Mouse (Mus musculus) liver, embryonic 13.5 days (tissue): ENCODE measurements around the gene Adpgk. TPM values are rescaled to one million over a fixed set of nuclear protein-coding genes. Genes with fewer than 3 reads are reported as not detected.

Source experiments
- ATAC-seq: fragments of 200-750 bp; cut with Nextera tagmentation; 2 replicates; pipeline ENCODE4 v1.8.0; 2017; ENCODE audit warnings: low read depth, mild to moderate bottlenecking, moderate number of reproducible peaks, moderate library complexity
- DNase-seq: peaks from one replicate; pipeline ENCODE4 v3.0.0; 2022
- H3K27ac ChIP-seq: fragments of 300-500 bp; sonication (generic); 2 replicates; pipeline ENCODE4 v1.5.1; 2015; ENCODE audit warnings: moderate library complexity, mild to moderate bottlenecking, inconsistent platforms
- H3K27me3 ChIP-seq: fragments of 300-500 bp; sonication (generic); 2 replicates; pipeline ENCODE4 v1.6.1; 2015; ENCODE audit warnings: mild to moderate bottlenecking, inconsistent platforms
- H3K36me3 ChIP-seq: fragments of 300-500 bp; sonication (generic); 2 replicates; pipeline ENCODE4 v1.6.1; 2015; ENCODE audit warnings: mild to moderate bottlenecking, inconsistent platforms
- H3K4me1 ChIP-seq: fragments of 300-500 bp; sonication (generic); replicated peaks from 2 replicates; pipeline ENCODE4 v1.6.1; 2015; ENCODE audit warnings: inconsistent platforms
- H3K4me2 ChIP-seq: fragments of 300-500 bp; sonication (generic); 2 replicates; pipeline ENCODE4 v1.6.1; 2015; ENCODE audit warnings: inconsistent platforms, mild to moderate bottlenecking, moderate library complexity
- H3K4me3 ChIP-seq: fragments of 300-500 bp; sonication (generic); replicated peaks from 2 replicates; pipeline ENCODE4 v1.5.1; 2015; ENCODE audit warnings: mild to moderate bottlenecking, inconsistent platforms
- H3K9ac ChIP-seq: fragments of 300-500 bp; sonication (generic); 2 replicates; pipeline ENCODE4 v1.6.1; 2015; ENCODE audit warnings: mild to moderate bottlenecking, inconsistent platforms
- H3K9me3 ChIP-seq: fragments of 300-500 bp; sonication (generic); replicated peaks from 2 replicates; pipeline ENCODE4 v1.6.1; 2016; ENCODE audit warnings: inconsistent platforms
- WGBS: fragments of 180-500 bp; shearing (Covaris S2); methylation state at CpG from one replicate; pipeline ENCODE4 v1.1.7; 2015; ENCODE audit not compliant: insufficient replicate concordance; 5-methylcytosine and 5-hydroxymethylcytosine counted together
- polyA plus RNA-seq: library from polyadenylated mRNA; unstranded; fragments of >200 nt; fragmentation: Nextera tagmentation; extraction: Ambion mirVana; gene quantifications from 2 replicates; pipeline ENCODE4 v1.2.1, GENCODE M21; 2015

The Adpgk gene
- polyA plus RNA-seq, 1 experiment from 2014 or later = 16.6 TPM

DNA sequence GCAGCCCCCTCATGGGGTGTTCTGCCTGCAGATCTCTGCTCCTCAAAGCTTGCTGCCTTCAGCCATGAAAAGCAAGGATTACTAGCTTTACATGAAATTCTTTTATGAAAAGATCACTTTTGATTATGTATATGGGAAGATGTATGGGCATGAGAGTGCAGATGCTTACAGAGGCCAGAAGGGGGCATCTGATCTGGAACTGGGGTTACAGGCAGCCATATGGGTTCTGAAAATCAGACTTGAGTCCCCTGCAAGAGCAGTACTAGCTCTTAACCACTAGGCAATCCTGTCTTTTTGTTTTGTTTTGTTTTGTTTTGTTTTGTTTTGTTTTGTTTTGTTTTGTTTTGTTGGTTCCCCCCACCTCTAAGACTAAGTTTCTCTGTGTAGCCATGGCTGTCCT is 18.2 kb upstream of the Adpgk start:
- Histone ChIP-seq H3K4me3 (no peak overlapping the region), H3K27ac (no peak overlapping the region), H3K9ac (no peak overlapping the region), H3K36me3 (no peaks in the 10 kb centered on the region), H3K27me3 (no peaks in the 10 kb centered on the region), H3K4me2 (no peak overlapping the region), H3K9me3 (no peaks in the 10 kb centered on the region), H3K4me1 (peaks cover 21% of the 10 kb centered on the region)
- DNase-seq = no peak
- no peak for ATAC-seq

GRCm38 (mm10) chr9:59274846-59275455 is 16.4 kb upstream of the Adpgk start:
- Histone ChIP-seq H3K4me1 (peaks cover 21% of the 10 kb centered on the region), H3K9ac (no peak overlapping the region), H3K4me3 (no peak overlapping the region), H3K9me3 (no peaks in the 10 kb centered on the region), H3K4me2 (no peak overlapping the region), H3K27ac (no peak overlapping the region), H3K27me3 (no peaks in the 10 kb centered on the region), H3K36me3 (no peaks in the 10 kb centered on the region)
- 74% methylated on average over 19 of the region's 19 CpGs for WGBS
- DNase-seq (no peak), ATAC-seq (no peak)

GRCm38 (mm10) chr9:59278199-59278598 is 13.2 kb upstream of the Adpgk start:
- Histone ChIP-seq H3K36me3 (no peaks in the 10 kb centered on the region), H3K9ac (no peak overlapping the region), H3K4me2 (no peak overlapping the region), H3K4me1 (peaks cover 3% of the 10 kb centered on the region; the same call in 1 of the 2 replicates), H3K27ac (no peak overlapping the region), H3K27me3 (no peaks in the 10 kb centered on the region), H3K9me3 (no peaks in the 10 kb centered on the region), H3K4me3 (no peak overlapping the region)
- ATAC-seq (no peak), DNase-seq (no peak)
- WGBS = 69% methylated on average over 2 of the region's 2 CpGs

DNA sequence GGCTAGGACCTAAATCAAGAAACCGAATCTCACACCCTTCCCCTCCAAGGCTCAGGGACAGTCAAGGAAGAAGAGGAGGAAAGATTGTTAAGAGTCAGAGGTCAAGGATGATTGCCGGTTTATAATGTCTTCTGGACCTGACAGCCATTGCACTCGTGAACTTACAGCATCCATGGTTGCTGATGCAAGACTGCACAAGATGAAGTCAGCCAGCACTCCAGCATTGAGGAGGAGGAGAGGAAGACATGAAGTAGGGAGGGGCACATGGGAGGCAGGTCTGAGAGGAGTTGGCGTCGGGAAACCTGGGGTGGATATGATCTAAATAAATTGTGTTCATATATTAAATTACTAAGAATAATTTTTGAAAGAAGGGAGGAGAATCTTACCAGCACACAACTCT is 12.7 kb upstream of the Adpgk start:
- Histone ChIP-seq H3K27me3 (no peaks in the 10 kb centered on the region), H3K4me1 (peaks cover 3% of the 10 kb centered on the region; the same call in 1 of the 2 replicates), H3K36me3 (no peaks in the 10 kb centered on the region), H3K9me3 (no peaks in the 10 kb centered on the region), H3K4me3 (no peak overlapping the region), H3K9ac (no peak overlapping the region), H3K4me2 (no peak overlapping the region), H3K27ac (no peak overlapping the region)
- ATAC-seq (no peak), DNase-seq (no peak)
- WGBS = 62% methylated on average over 5 of the region's 5 CpGs

DNA sequence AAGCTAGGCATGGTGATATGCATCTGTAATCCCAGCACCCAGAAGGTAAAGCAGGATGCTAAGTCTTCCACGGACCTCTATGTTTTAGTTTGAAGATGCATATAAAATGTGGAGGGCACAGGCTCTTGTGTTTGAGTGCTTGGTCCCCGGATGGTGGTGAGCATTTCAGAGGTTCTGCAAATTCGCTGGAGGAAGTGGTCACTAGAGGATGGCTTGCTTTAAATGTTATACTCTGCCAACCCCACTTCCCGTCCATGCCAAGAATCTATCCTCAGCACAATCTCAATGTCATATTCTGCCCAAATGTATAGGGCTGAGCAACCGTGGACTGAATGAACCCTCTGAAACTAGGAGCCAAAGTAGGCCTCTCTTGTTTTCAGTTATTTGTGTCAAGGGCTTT is 10.5 kb upstream of the Adpgk start:
- Histone ChIP-seq H3K9me3 (no peaks in the 10 kb centered on the region), H3K4me3 (no peak overlapping the region), H3K9ac (no peak overlapping the region), H3K27ac (no peak overlapping the region), H3K4me1 (peaks cover 15% of the 10 kb centered on the region), H3K4me2 (no peak overlapping the region), H3K27me3 (no peaks in the 10 kb centered on the region), H3K36me3 (no peaks in the 10 kb centered on the region)
- 47% methylated on average over 5 of the region's 5 CpGs for WGBS
- DNase-seq (no peak), ATAC-seq (no peak)

- WGBS = 40% methylated on average over 24 of the region's 27 CpGs
- Histone ChIP-seq H3K4me2 (no peak overlapping the region; the same call in 1 of the 2 replicates), H3K27me3 (no peaks in the 10 kb centered on the region), H3K4me3 (no peak overlapping the region), H3K4me1 (peaks cover 27% of the 10 kb centered on the region), H3K9ac (no peak overlapping the region), H3K36me3 (no peaks in the 10 kb centered on the region), H3K9me3 (no peaks in the 10 kb centered on the region), H3K27ac (no peak overlapping the region)
- DNase-seq = peak; percentile 44
- ATAC-seq = no peak
Measured at GRCm38 (mm10) chr9:59281871-59282682, 9.3 kb upstream of the Adpgk start.

DNA sequence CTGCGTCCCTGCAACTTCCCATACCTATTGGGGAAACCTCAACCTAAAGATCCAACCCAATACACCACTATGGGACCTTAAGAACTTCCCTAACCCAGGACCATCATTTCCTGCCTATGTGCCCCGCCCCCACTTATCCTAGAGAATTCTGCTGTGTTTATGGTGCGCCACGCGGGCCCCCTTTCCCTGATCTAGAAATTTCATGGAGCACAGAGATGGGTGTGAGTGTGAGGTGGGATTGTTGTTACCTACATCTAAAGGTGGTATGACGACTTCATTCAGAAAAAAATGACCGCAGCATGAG is 8.7 kb upstream of the Adpgk start:
- H3K4me2 ChIP-seq = no peak overlapping the region; the same call in 1 of the 2 replicates
- no peak overlapping the region for H3K9ac ChIP-seq
- H3K4me3 ChIP-seq = no peak overlapping the region
- no peaks in the 10 kb centered on the region for H3K36me3 ChIP-seq
- WGBS = 47% methylated on average over 7 of the region's 7 CpGs
- DNase-seq = no peak
- H3K4me1 ChIP-seq = peaks cover 32% of the 10 kb centered on the region
- no peak for ATAC-seq
- H3K9me3 ChIP-seq = no peaks in the 10 kb centered on the region
- H3K27me3 ChIP-seq = no peaks in the 10 kb centered on the region
- no peak overlapping the region for H3K27ac ChIP-seq

DNA sequence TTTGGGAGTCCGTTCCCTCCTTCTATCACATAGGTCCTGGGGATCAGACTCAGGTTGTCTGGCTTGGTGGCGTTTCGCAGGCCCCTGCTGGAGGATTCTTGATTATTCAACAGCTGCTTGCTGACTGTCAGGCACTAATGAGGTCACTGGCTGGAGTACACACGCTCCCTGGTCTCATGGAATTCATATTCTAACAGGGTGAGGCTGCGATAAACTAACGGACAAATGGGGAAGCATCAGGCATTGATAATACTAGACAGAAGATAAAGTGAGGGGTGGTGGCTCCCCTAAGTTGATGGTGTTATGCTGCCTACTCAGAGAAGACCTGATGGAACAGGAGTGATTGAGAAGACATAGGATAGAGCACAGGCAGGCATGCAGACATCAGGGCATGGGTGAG is 5.7 kb upstream of the Adpgk start:
- Histone ChIP-seq H3K27ac (peak overlapping the region; percentile 44), H3K4me3 (no peak overlapping the region), H3K4me2 (0 out of 2 replicates have a peak overlapping the region, but pooled peaks have one; percentile 8), H3K9me3 (no peaks in the 10 kb centered on the region), H3K9ac (no peak overlapping the region; the same call in 1 of the 2 replicates), H3K36me3 (no peaks in the 10 kb centered on the region), H3K27me3 (no peaks in the 10 kb centered on the region), H3K4me1 (peaks cover 62% of the 10 kb centered on the region)
- 32% methylated on average over 6 of the region's 6 CpGs for WGBS
- DNase-seq = peak; percentile 53
- peak; percentile 86 for ATAC-seq

GRCm38 (mm10) chr9:59288058-59288457 is 3.3 kb upstream of the Adpgk start:
- Histone ChIP-seq H3K27ac (peak overlapping the region; percentile 52), H3K27me3 (no peaks in the 10 kb centered on the region), H3K4me3 (no peak overlapping the region), H3K36me3 (no peaks in the 10 kb centered on the region), H3K9ac (no peak overlapping the region), H3K4me1 (peaks cover 72% of the 10 kb centered on the region), H3K9me3 (no peaks in the 10 kb centered on the region), H3K4me2 (peak overlapping the region; percentile 44; the same call in 1 of the 2 replicates)
- WGBS = 62% methylated on average over 5 of the region's 5 CpGs
- no peak for ATAC-seq
- no peak for DNase-seq

GRCm38 (mm10) chr9:59288685-59289410 is 2.5 kb upstream of the Adpgk start:
- no peak for DNase-seq
- H3K4me1 ChIP-seq = peaks cover 76% of the 10 kb centered on the region
- 0 out of 2 replicates have a peak overlapping the region, but pooled peaks have one; percentile 15 for H3K9ac ChIP-seq
- no peaks in the 10 kb centered on the region for H3K36me3 ChIP-seq
- no peaks in the 10 kb centered on the region for H3K27me3 ChIP-seq
- WGBS = 32% methylated on average over 3 of the region's 3 CpGs
- no peak overlapping the region for H3K4me3 ChIP-seq
- H3K9me3 ChIP-seq = no peaks in the 10 kb centered on the region
- H3K4me2 ChIP-seq = peak overlapping the region; percentile 44
- no peak for ATAC-seq
- peak overlapping the region; percentile 58 for H3K27ac ChIP-seq

DNA sequence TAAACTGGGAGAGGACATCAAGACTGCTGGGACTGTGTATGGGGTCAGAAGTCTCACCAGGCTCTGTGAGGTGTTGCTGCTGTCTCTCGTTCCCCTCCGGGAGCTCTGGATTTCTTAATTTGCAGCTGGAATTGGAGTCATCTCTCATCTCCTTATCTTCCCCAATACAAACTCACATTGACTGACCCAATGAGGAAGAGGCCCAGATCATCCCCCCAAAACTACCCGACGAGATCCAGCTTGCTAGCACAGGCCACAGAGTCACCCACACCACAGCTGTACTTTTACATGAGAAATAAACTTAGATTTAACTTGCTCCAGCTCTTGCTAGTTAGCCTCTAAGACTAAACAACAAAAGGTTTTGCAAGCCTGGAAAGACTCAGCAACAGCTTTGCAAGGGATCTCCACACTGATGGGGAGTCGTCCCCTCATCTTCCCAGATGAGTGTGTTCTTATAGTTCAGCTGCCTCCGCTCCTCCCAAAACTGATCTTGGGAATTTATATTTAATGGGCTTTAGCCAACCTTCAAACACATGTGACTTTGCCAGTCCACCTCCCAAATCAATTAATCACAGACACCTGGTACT is 1.7 kb upstream of the Adpgk start:
- H3K4me3 ChIP-seq = no peak overlapping the region
- WGBS = 64% methylated on average over 6 of the region's 6 CpGs
- no peaks in the 10 kb centered on the region for H3K36me3 ChIP-seq
- H3K27ac ChIP-seq = peak overlapping the region; percentile 58; the same call in 1 of the 2 replicates
- 0 out of 2 replicates have a peak overlapping the region, but pooled peaks have one; percentile 23 for H3K9ac ChIP-seq
- peak overlapping the region; percentile 44; the same call in 1 of the 2 replicates for H3K4me2 ChIP-seq
- H3K27me3 ChIP-seq = no peaks in the 10 kb centered on the region
- no peaks in the 10 kb centered on the region for H3K9me3 ChIP-seq
- H3K4me1 ChIP-seq = peaks cover 76% of the 10 kb centered on the region
- no peak for ATAC-seq
- DNase-seq = no peak
